ENCODE assay signal across 8 mouse cellular contexts in the genomic region with DNA sequence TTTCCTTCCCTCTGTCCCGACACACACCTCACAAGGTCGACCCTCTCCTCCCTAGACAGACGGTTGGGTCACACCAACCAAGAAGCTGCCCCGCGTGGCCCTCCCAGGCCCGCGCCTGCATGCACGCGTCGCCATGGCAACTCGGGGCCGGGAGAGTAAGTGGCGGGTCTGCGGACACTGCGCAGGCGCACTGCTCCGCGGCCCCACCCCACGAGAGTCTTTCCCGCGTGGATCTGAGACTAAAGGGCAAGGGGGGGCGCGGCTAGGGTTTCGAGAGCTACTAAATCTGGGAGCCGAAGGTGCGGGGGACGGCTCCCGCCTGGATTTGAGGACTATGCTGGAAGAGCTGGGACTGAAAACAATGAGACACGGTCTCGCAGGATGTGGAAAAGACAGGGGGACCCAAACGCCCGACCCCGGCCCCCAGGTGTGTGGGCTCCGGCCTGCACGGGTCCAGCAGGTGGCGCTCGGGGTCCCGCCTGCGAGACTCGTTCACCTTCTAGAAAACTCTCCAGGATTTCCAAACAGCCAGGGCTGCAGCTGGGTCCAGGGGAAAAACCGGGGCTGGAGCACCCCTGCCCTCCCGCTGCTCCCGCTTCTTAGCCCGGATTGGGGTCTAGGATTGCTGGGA. TPM values are rescaled to one million over a fixed set of nuclear protein-coding genes. Genes with fewer than 3 reads are reported as not detected.
A peak's percentile ranks its signal among the peaks of the same experiment; 100 is the strongest.
DNase-seq lines count a peak whose midpoint lies in the region; ATAC-seq and TF ChIP-seq lines count a peak whose summit lies in the region.

No protein-coding gene starts in this region.

- peak; percentile 85 for ATAC-seq in forebrain, postnatal 0 days
- peak; percentile 85 for ATAC-seq in lung, postnatal 0 days

- peak overlapping the region; percentile 81 for H3K4me2 ChIP-seq in forebrain, postnatal 0 days (ENCODE audit: low read depth)
- H3K4me2 ChIP-seq in lung, postnatal 0 days (replicated peaks; ENCODE audit: low read depth, low read length) = peak overlapping the region; percentile 94

- under 1% methylated on average over 44 of the region's 44 CpGs for WGBS in cerebellum, adult 2 months
- 3% methylated on average over 44 of the region's 44 CpGs for WGBS in forebrain, postnatal 0 days
- under 1% methylated on average over 38 of the region's 44 CpGs for WGBS in lung, postnatal 0 days

- no peak for TF ChIP-seq POLR2A in cerebellum, adult 2 months (IDR thresholded peaks at IDR 0.05; ENCODE audit: borderline replicate concordance, insufficient read depth, low read length)

- peak; percentile 83 for DNase-seq in ES-CJ7 (ENCODE audit: low read depth, low spot score)
- DNase-seq in cerebellum, adult 2 months = peak; percentile 79
- DNase-seq in forebrain, postnatal 0 days = peak; percentile 92
- peak; percentile 88 for DNase-seq in heart, postnatal 4 days
- peak; percentile 80 for DNase-seq in layer of hippocampus, postnatal 14 days (ENCODE audit: low spot score in 2 of 2)
- peak; percentile 92 for DNase-seq in lung, postnatal 0 days (ENCODE audit: low spot score)
- DNase-seq in retina, adult 2 months (ENCODE audit: low read depth, low spot score) = peak; percentile 50
- DNase-seq in thymus, postnatal 36 days = peak; percentile 82 to 83

- H3K36me3 ChIP-seq in forebrain, postnatal 0 days (ENCODE audit: insufficient read depth) = no peaks in the 10 kb centered on the region
- no peaks in the 10 kb centered on the region for H3K36me3 ChIP-seq in lung, postnatal 0 days (ENCODE audit: insufficient read depth, low read length)

- H3K4me3 ChIP-seq in cerebellum, adult 2 months (replicated peaks; ENCODE audit: insufficient read depth, low read depth, low read length) = peak overlapping the region; percentile 67
- peak overlapping the region; percentile 47 for H3K4me3 ChIP-seq in forebrain, postnatal 0 days (ENCODE audit: low read depth, low read length)
- peak overlapping the region; percentile 54 for H3K4me3 ChIP-seq in lung, postnatal 0 days (ENCODE audit: low read depth, low read length)

- peaks cover 2% of the 10 kb centered on the region for H3K4me1 ChIP-seq in cerebellum, adult 2 months (ENCODE audit: control insufficient read depth, insufficient read depth, low read length)
- peaks cover 54% of the 10 kb centered on the region for H3K4me1 ChIP-seq in forebrain, postnatal 0 days (ENCODE audit: insufficient read depth)
- 0 out of 2 replicates have a peak, but pooled peaks cover 3% of the 10 kb centered on the region for H3K4me1 ChIP-seq in lung, postnatal 0 days (ENCODE audit: insufficient read depth, low read depth, low read length)

- no peaks in the 10 kb centered on the region for H3K27me3 ChIP-seq in cerebellum, adult 2 months (ENCODE audit: control insufficient read depth, insufficient read depth, low read length)
- no peaks in the 10 kb centered on the region for H3K27me3 ChIP-seq in forebrain, postnatal 0 days (ENCODE audit: insufficient read depth, low read length)
- H3K27me3 ChIP-seq in lung, postnatal 0 days (replicated peaks; ENCODE audit: insufficient read depth, low read length) = no peaks in the 10 kb centered on the region

- no peak overlapping the region for H3K27ac ChIP-seq in cerebellum, adult 2 months (ENCODE audit: insufficient read depth, low read length)
- peak overlapping the region; percentile 98 for H3K27ac ChIP-seq in forebrain, postnatal 0 days (ENCODE audit: low read depth, low read length)
- peak overlapping the region; percentile 1; the same call in 1 of the 2 replicates for H3K27ac ChIP-seq in lung, postnatal 0 days (ENCODE audit: low read length)

- H3K9ac ChIP-seq in forebrain, postnatal 0 days = peak overlapping the region; percentile 75
- peak overlapping the region; percentile 52 for H3K9ac ChIP-seq in lung, postnatal 0 days (replicated peaks; ENCODE audit: low read depth)

- no peak for TF ChIP-seq EP300 in lung, postnatal 0 days (IDR thresholded peaks at IDR 0.05)

- no peaks in the 10 kb centered on the region for H3K9me3 ChIP-seq in forebrain, postnatal 0 days (ENCODE audit: low read length)
- no peaks in the 10 kb centered on the region for H3K9me3 ChIP-seq in lung, postnatal 0 days (ENCODE audit: low read length)

- TF ChIP-seq CTCF in cerebellum, adult 2 months (IDR thresholded peaks at IDR 0.05; ENCODE audit: borderline replicate concordance, insufficient read depth, low read depth, low read length) = peak; percentile 51; the same call in 1 of the 2 replicates
- TF ChIP-seq CTCF in forebrain, postnatal 0 days (IDR thresholded peaks at IDR 0.05; ENCODE audit: low read depth) = peak; percentile 66
- TF ChIP-seq CTCF in lung, postnatal 0 days (IDR thresholded peaks at IDR 0.05) = peak; percentile 61

RNA-seq across cellular contexts. Expression of gene Dnah2, which starts 2.4 kb away (rescaled TPM):
- polyA plus RNA-seq in cerebellum, adult 2 months (2012; rRNA removed) = 0.55 and 0.69 TPM in 2 replicates
- 9.5 and 12.3 TPM in 2 replicates for total RNA-seq in forebrain, postnatal 0 days (2014; rRNA removed)
- polyA plus RNA-seq in forebrain, postnatal 0 days (2015; fragmentation: Nextera tagmentation; extraction: Ambion mirVana) = 1.8 and 3.0 TPM in 2 replicates
- under 1 TPM; 0.20 to 0.50 TPM for total RNA-seq in heart, postnatal 4 days (2021)
- total RNA-seq in layer of hippocampus, postnatal 14 days (2021) = 1 to 10 TPM; 5.8 to 6.3 TPM
- 1.3 and 2.2 TPM in 2 replicates for polyA plus RNA-seq in lung, postnatal 0 days (2015; fragmentation: Nextera tagmentation; extraction: Ambion mirVana)

RNA-seq across cellular contexts. Expression of gene Efnb3, which starts 13.5 kb away (rescaled TPM):
- 84.8 and 104 TPM in 2 replicates for polyA plus RNA-seq in cerebellum, adult 2 months (2012; rRNA removed)
- total RNA-seq in forebrain, postnatal 0 days (2014; rRNA removed) = 137 and 184 TPM in 2 replicates
- 149 and 171 TPM in 2 replicates for polyA plus RNA-seq in forebrain, postnatal 0 days (2015; fragmentation: Nextera tagmentation; extraction: Ambion mirVana)
- 100 to 1,000 TPM in 1 of 2 experiments, 10 to 100 TPM in 1; 98.5 to 117 TPM for total RNA-seq in heart, postnatal 4 days (2021)
- total RNA-seq in layer of hippocampus, postnatal 14 days (2021) = 100 to 1,000 TPM; 144 to 156 TPM
- polyA plus RNA-seq in lung, postnatal 0 days (2015; fragmentation: Nextera tagmentation; extraction: Ambion mirVana) = 0.80 and 1.0 TPM in 2 replicates

RNA-seq across cellular contexts. Expression of gene Wrap53, which starts 33.5 kb away (rescaled TPM):
- polyA plus RNA-seq in cerebellum, adult 2 months (2012; rRNA removed) = 18.6 and 18.8 TPM in 2 replicates
- 10.5 and 13.1 TPM in 2 replicates for total RNA-seq in forebrain, postnatal 0 days (2014; rRNA removed)
- 14.6 and 17.3 TPM in 2 replicates for polyA plus RNA-seq in forebrain, postnatal 0 days (2015; fragmentation: Nextera tagmentation; extraction: Ambion mirVana)
- 1 to 10 TPM; 5.8 to 7.0 TPM for total RNA-seq in heart, postnatal 4 days (2021)
- total RNA-seq in layer of hippocampus, postnatal 14 days (2021) = 1 to 10 TPM; 8.6 to 9.5 TPM
- polyA plus RNA-seq in lung, postnatal 0 days (2015; fragmentation: Nextera tagmentation; extraction: Ambion mirVana) = 13.8 and 14.3 TPM in 2 replicates

RNA-seq across cellular contexts. Expression of gene Trp53, which starts 33.6 kb away (rescaled TPM):
- 34.7 and 35.6 TPM in 2 replicates for polyA plus RNA-seq in cerebellum, adult 2 months (2012; rRNA removed)
- total RNA-seq in forebrain, postnatal 0 days (2014; rRNA removed) = 40.1 and 43.1 TPM in 2 replicates
- 52.4 and 59.8 TPM in 2 replicates for polyA plus RNA-seq in forebrain, postnatal 0 days (2015; fragmentation: Nextera tagmentation; extraction: Ambion mirVana)
- 10 to 100 TPM; 41.6 to 46.1 TPM for total RNA-seq in heart, postnatal 4 days (2021)
- total RNA-seq in layer of hippocampus, postnatal 14 days (2021) = 10 to 100 TPM; 27.3 to 29.6 TPM
- 39.8 and 50.6 TPM in 2 replicates for polyA plus RNA-seq in lung, postnatal 0 days (2015; fragmentation: Nextera tagmentation; extraction: Ambion mirVana)

RNA-seq across cellular contexts. Expression of gene Atp1b2, which starts 59.2 kb away (rescaled TPM):
- 890 and 950 TPM in 2 replicates for polyA plus RNA-seq in cerebellum, adult 2 months (2012; rRNA removed)
- 38.9 and 74.0 TPM in 2 replicates for total RNA-seq in forebrain, postnatal 0 days (2014; rRNA removed)
- polyA plus RNA-seq in forebrain, postnatal 0 days (2015; fragmentation: Nextera tagmentation; extraction: Ambion mirVana) = 83.2 and 106 TPM in 2 replicates
- total RNA-seq in heart, postnatal 4 days (2021) = 10 to 100 TPM; 27.0 to 29.1 TPM
- 100 to 1,000 TPM; 513 to 551 TPM for total RNA-seq in layer of hippocampus, postnatal 14 days (2021)
- 7.5 and 8.1 TPM in 2 replicates for polyA plus RNA-seq in lung, postnatal 0 days (2015; fragmentation: Nextera tagmentation; extraction: Ambion mirVana)
